Mouse (Mus musculus) brain, embryonic 14.5 days (tissue): ENCODE measurements at regions not wholly inside any gene's neighbourhood (a gene's known extent, or its start where the extent isn't known, plus 50 kb on each side); places are given as distances from the start of the nearest gene placed in this dataset.

ENCODE experiments used
- CTCF ChIP-seq: fragments of 200-500 bp; IDR thresholded peaks from 2 replicates; pipeline ENCODE4 v1.5.1; 2012; ENCODE audit warnings: inconsistent platforms, mild to moderate bottlenecking, moderate library complexity, borderline replicate concordance; ENCODE audit not compliant: insufficient read depth, insufficient read length; ENCODE audit errors: extremely low read depth
- POLR2A ChIP-seq: fragments of 200-500 bp; IDR thresholded peaks from 2 replicates; pipeline ENCODE4 v1.6.1; 2012; ENCODE audit warnings: mild to moderate bottlenecking, inconsistent platforms, borderline replicate concordance; ENCODE audit not compliant: poor library complexity, insufficient read depth, insufficient read length, severe bottlenecking; ENCODE audit errors: extremely low read depth

DNA sequence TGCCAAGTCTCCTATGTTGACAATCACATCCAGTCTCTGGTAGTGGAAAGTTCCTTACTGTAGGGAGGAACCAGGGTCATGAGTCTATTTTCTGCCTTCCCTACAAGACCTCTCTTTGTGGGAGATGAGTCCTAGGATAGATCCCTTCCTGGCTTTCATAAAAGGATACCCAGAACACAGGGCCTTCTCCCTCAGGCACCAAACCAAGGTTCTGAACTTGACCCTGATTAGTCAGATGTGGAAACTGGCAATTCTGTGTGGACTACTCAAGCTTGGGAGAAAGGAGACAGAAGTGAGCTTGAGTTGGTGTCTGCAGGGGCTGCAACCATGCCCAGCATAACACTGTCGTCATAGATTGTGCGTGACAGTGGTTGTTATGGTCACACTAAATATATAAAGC lies 293.6 kb upstream of the Hs6st1 start:
- TF ChIP-seq POLR2A (no peak), CTCF (no peak)
